Mouse (Mus musculus) neural tube, embryonic 15.5 days (tissue): ENCODE results near the gene Msmo1. TPM values are rescaled to one million over a fixed set of nuclear protein-coding genes. Genes with fewer than 3 reads are reported as not detected.

Source experiments
- ATAC-seq: fragments of 200-750 bp; cut with Nextera tagmentation; 2 replicates; pipeline ENCODE4 v1.8.0; 2017; ENCODE audit warnings: mild to moderate bottlenecking, moderate TSS enrichment, moderate library complexity; ENCODE audit not compliant: low FRiP score
- H3K27ac ChIP-seq: fragments of 300-500 bp; sonication (generic); replicated peaks from 2 replicates; pipeline ENCODE4 v1.5.1; 2015; ENCODE audit warnings: mild to moderate bottlenecking, inconsistent platforms
- H3K27me3 ChIP-seq: fragments of 300-500 bp; sonication (generic); replicated peaks from 2 replicates; pipeline ENCODE4 v1.6.1; 2015; ENCODE audit warnings: inconsistent platforms
- H3K36me3 ChIP-seq: fragments of 300-500 bp; sonication (generic); 2 replicates; pipeline ENCODE4 v1.6.1; 2015; ENCODE audit warnings: inconsistent platforms
- H3K4me1 ChIP-seq: fragments of 300-500 bp; sonication (generic); 2 replicates; pipeline ENCODE4 v1.6.1; 2015; ENCODE audit warnings: inconsistent platforms
- H3K4me2 ChIP-seq: fragments of 300-500 bp; sonication (generic); 2 replicates; pipeline ENCODE4 v1.6.1; 2015; ENCODE audit warnings: inconsistent platforms, mild to moderate bottlenecking, moderate library complexity
- H3K4me3 ChIP-seq: fragments of 300-500 bp; sonication (generic); replicated peaks from 2 replicates; pipeline ENCODE4 v1.5.1; 2015; ENCODE audit warnings: mild to moderate bottlenecking, inconsistent platforms
- H3K9ac ChIP-seq: fragments of 300-500 bp; sonication (generic); replicated peaks from 2 replicates; pipeline ENCODE4 v1.6.1; 2015; ENCODE audit warnings: mild to moderate bottlenecking, inconsistent platforms
- H3K9me3 ChIP-seq: fragments of 300-500 bp; sonication (generic); replicated peaks from 2 replicates; pipeline ENCODE4 v1.6.1; 2016; ENCODE audit warnings: inconsistent platforms
- WGBS: fragments of 180-500 bp; shearing (Covaris S2); methylation state at CpG from one replicate; pipeline ENCODE4 v1.1.7; 2015; ENCODE audit warnings: mixed read lengths; 5-methylcytosine and 5-hydroxymethylcytosine counted together
- polyA plus RNA-seq: library from polyadenylated mRNA; unstranded; fragments of >200 nt; fragmentation: Nextera tagmentation; extraction: Ambion mirVana; gene quantifications from 2 replicates; pipeline ENCODE4 v1.2.1, GENCODE M21; 2015

The Msmo1 gene
- polyA plus RNA-seq, 1 experiment from 2014 or later: 152 TPM

GRCm38 (mm10) chr8:64746215-64747058 is 12.8 kb upstream of the Msmo1 start:
- peaks cover 25% of the 10 kb centered on the region for H3K36me3 ChIP-seq
- WGBS: 91% methylated on average over 10 of the region's 10 CpGs
- H3K9ac ChIP-seq: no peak overlapping the region
- H3K4me3 ChIP-seq: no peak overlapping the region
- no peak overlapping the region for H3K27ac ChIP-seq
- H3K9me3 ChIP-seq: no peaks in the 10 kb centered on the region
- no peak overlapping the region for H3K4me2 ChIP-seq
- H3K27me3 ChIP-seq: no peaks in the 10 kb centered on the region
- H3K4me1 ChIP-seq: no peaks in the 10 kb centered on the region
- ATAC-seq: no peak

- Histone ChIP-seq H3K4me1 (no peaks in the 10 kb centered on the region), H3K4me3 (no peak overlapping the region), H3K27me3 (no peaks in the 10 kb centered on the region), H3K36me3 (no peaks in the 10 kb centered on the region), H3K9ac (no peak overlapping the region), H3K27ac (no peak overlapping the region), H3K4me2 (no peak overlapping the region), H3K9me3 (no peaks in the 10 kb centered on the region)
- 94% methylated on average over 13 of the region's 13 CpGs for WGBS
- ATAC-seq: no peak
Observed at GRCm38 (mm10) chr8:64740547-64741211, 7.1 kb upstream of the Msmo1 start.

- Histone ChIP-seq H3K36me3 (no peaks in the 10 kb centered on the region), H3K4me3 (no peak overlapping the region), H3K4me2 (no peak overlapping the region), H3K4me1 (peaks cover 8% of the 10 kb centered on the region; the same call in 1 of the 2 replicates), H3K27ac (no peak overlapping the region), H3K9ac (no peak overlapping the region), H3K27me3 (no peaks in the 10 kb centered on the region), H3K9me3 (no peaks in the 10 kb centered on the region)
- 72% methylated on average over 1 of the region's 1 CpGs for WGBS
- ATAC-seq: no peak
Observed at GRCm38 (mm10) chr8:64738916-64739315, 5.3 kb upstream of the Msmo1 start.

GRCm38 (mm10) chr8:64736767-64737323 is 3.3 kb upstream of the Msmo1 start:
- no peak overlapping the region for H3K4me3 ChIP-seq

GRCm38 (mm10) chr8:64735161-64735560 is 1.6 kb upstream of the Msmo1 start:
- peaks cover 25% of the 10 kb centered on the region for H3K4me1 ChIP-seq
- WGBS: 91% methylated on average over 8 of the region's 8 CpGs

More at GRCm38 (mm10) chr8:64736767-64737323, 3.3 kb upstream of the Msmo1 start:
- Histone ChIP-seq H3K9ac (no peak overlapping the region), H3K36me3 (no peaks in the 10 kb centered on the region), H3K4me1 (peaks cover 10% of the 10 kb centered on the region), H3K27ac (no peak overlapping the region), H3K9me3 (no peaks in the 10 kb centered on the region), H3K4me2 (no peak overlapping the region), H3K27me3 (no peaks in the 10 kb centered on the region)
- WGBS: 90% methylated on average over 3 of the region's 3 CpGs
- ATAC-seq: no peak

GRCm38 (mm10) chr8:64732596-64732995 is 996 bp downstream of the Msmo1 start:
- H3K9me3 ChIP-seq: no peaks in the 10 kb centered on the region

More at GRCm38 (mm10) chr8:64735161-64735560, 1.6 kb upstream of the Msmo1 start:
- H3K4me3 ChIP-seq: no peak overlapping the region
- H3K36me3 ChIP-seq: peaks cover 7% of the 10 kb centered on the region
- H3K4me2 ChIP-seq: no peak overlapping the region
- no peaks in the 10 kb centered on the region for H3K9me3 ChIP-seq
- H3K9ac ChIP-seq: no peak overlapping the region
- H3K27ac ChIP-seq: no peak overlapping the region; the same call in 1 of the 2 replicates
- ATAC-seq: no peak
- no peaks in the 10 kb centered on the region for H3K27me3 ChIP-seq

GRCm38 (mm10) chr8:64728156-64728555 is 5.4 kb downstream of the Msmo1 start:
- Histone ChIP-seq H3K4me1 (peaks cover 47% of the 10 kb centered on the region), H3K4me2 (no peak overlapping the region), H3K36me3 (peaks cover 43% of the 10 kb centered on the region), H3K9me3 (no peaks in the 10 kb centered on the region), H3K9ac (no peak overlapping the region), H3K4me3 (no peak overlapping the region), H3K27ac (no peak overlapping the region), H3K27me3 (no peaks in the 10 kb centered on the region)
- no peak for ATAC-seq
- WGBS: 93% methylated on average over 7 of the region's 7 CpGs

More at GRCm38 (mm10) chr8:64732596-64732995, 996 bp downstream of the Msmo1 start:
- ATAC-seq: no peak
- H3K36me3 ChIP-seq: peaks cover 10% of the 10 kb centered on the region
- H3K4me2 ChIP-seq: peak overlapping the region; percentile 61
- H3K27me3 ChIP-seq: no peaks in the 10 kb centered on the region
- H3K4me1 ChIP-seq: peaks cover 48% of the 10 kb centered on the region
- H3K4me3 ChIP-seq: peak overlapping the region; percentile 82
- 8% methylated on average over 9 of the region's 9 CpGs for WGBS
- H3K27ac ChIP-seq: peak overlapping the region; percentile 94
- peak overlapping the region; percentile 77 for H3K9ac ChIP-seq

GRCm38 (mm10) chr8:64726190-64726695 is 7.3 kb downstream of the Msmo1 start:
- no peak overlapping the region for H3K4me3 ChIP-seq
- H3K27me3 ChIP-seq: no peaks in the 10 kb centered on the region
- no peak overlapping the region for H3K9ac ChIP-seq
- H3K9me3 ChIP-seq: no peaks in the 10 kb centered on the region
- no peak overlapping the region for H3K27ac ChIP-seq
- H3K36me3 ChIP-seq: peaks cover 55% of the 10 kb centered on the region
- peaks cover 40% of the 10 kb centered on the region for H3K4me1 ChIP-seq
- H3K4me2 ChIP-seq: no peak overlapping the region
- WGBS: 91% methylated on average over 4 of the region's 4 CpGs
- no peak for ATAC-seq

GRCm38 (mm10) chr8:64723206-64723605 is 10.4 kb downstream of the Msmo1 start:
- Histone ChIP-seq H3K27me3 (no peaks in the 10 kb centered on the region), H3K36me3 (peaks cover 73% of the 10 kb centered on the region), H3K9me3 (no peaks in the 10 kb centered on the region), H3K27ac (no peak overlapping the region), H3K4me3 (no peak overlapping the region), H3K4me1 (peaks cover 10% of the 10 kb centered on the region), H3K9ac (no peak overlapping the region), H3K4me2 (no peak overlapping the region)
- ATAC-seq: no peak
- WGBS: 90% methylated on average over 2 of the region's 2 CpGs

GRCm38 (mm10) chr8:64717868-64718267 is 15.7 kb downstream of the Msmo1 start:
- Histone ChIP-seq H3K9ac (no peak overlapping the region), H3K4me1 (no peaks in the 10 kb centered on the region), H3K36me3 (peaks cover 65% of the 10 kb centered on the region), H3K9me3 (no peaks in the 10 kb centered on the region), H3K27ac (no peak overlapping the region), H3K27me3 (no peaks in the 10 kb centered on the region), H3K4me2 (no peak overlapping the region), H3K4me3 (no peak overlapping the region)
- ATAC-seq: no peak
- WGBS: 85% methylated on average over 7 of the region's 7 CpGs

GRCm38 (mm10) chr8:64712499-64712898 is 21.1 kb downstream of the Msmo1 start:
- Histone ChIP-seq H3K36me3 (peaks cover 20% of the 10 kb centered on the region), H3K27ac (no peak overlapping the region), H3K4me1 (no peaks in the 10 kb centered on the region), H3K27me3 (no peaks in the 10 kb centered on the region), H3K4me3 (no peak overlapping the region), H3K9ac (no peak overlapping the region), H3K4me2 (no peak overlapping the region), H3K9me3 (no peaks in the 10 kb centered on the region)
- no peak for ATAC-seq
- 92% methylated on average over 7 of the region's 7 CpGs for WGBS
